18 mouse cellular contexts compared by ENCODE assay signal in genomic region chr15:38353371-38353770, GRCm38 (mm10).
"Had no signal": no experiment of that assay in that cellular context is flagged by ENCODE, and none has a peak within 500 bp of the region (broad histone marks: within the 10 kb centered on the region; RNA-seq: fewer than 3 reads in every experiment).

No protein-coding gene starts in this region.

- H3K9me3 ChIP-seq: midbrain, embryonic 10.5 days; midbrain, embryonic 12.5 days; neural tube, embryonic 13.5 days; neural tube, embryonic 15.5 days had no signal

- H3K4me3 ChIP-seq: midbrain, embryonic 10.5 days; midbrain, embryonic 12.5 days; myocyte; neural tube, embryonic 13.5 days; neural tube, embryonic 15.5 days had no signal

- H3K27ac ChIP-seq: midbrain, embryonic 10.5 days; midbrain, embryonic 12.5 days; neural tube, embryonic 13.5 days; neural tube, embryonic 15.5 days had no signal

- DNase-seq: lung, embryonic 14.5 days; lung, postnatal 10 days; lung, postnatal 4 days; midbrain, embryonic 14.5 days; retina, postnatal 1 day; right cerebral cortex, adult 18-20 months; right cerebral cortex, postnatal 25 days; right cerebral cortex, postnatal 4 days; spleen, adult 18-20 months; thymus, adult 18-20 months; thymus, postnatal 14 days; thymus, postnatal 36 days had no signal

- H3K4me1 ChIP-seq: midbrain, embryonic 10.5 days; midbrain, embryonic 12.5 days; neural tube, embryonic 13.5 days; neural tube, embryonic 15.5 days had no signal

- H3K27me3 ChIP-seq: midbrain, embryonic 12.5 days; neural tube, embryonic 13.5 days; neural tube, embryonic 15.5 days had no signal

- ATAC-seq: midbrain, embryonic 16.5 days had no signal

- H3K36me3 ChIP-seq: midbrain, embryonic 10.5 days; midbrain, embryonic 12.5 days; neural tube, embryonic 13.5 days; neural tube, embryonic 15.5 days had no signal

- H3K9ac ChIP-seq: lung, embryonic 14.5 days; midbrain, embryonic 12.5 days; neural tube, embryonic 13.5 days; neural tube, embryonic 15.5 days had no signal

- H3K4me2 ChIP-seq: lung, embryonic 14.5 days; midbrain, embryonic 12.5 days; neural tube, embryonic 13.5 days; neural tube, embryonic 15.5 days had no signal
